Mouse (Mus musculus): ENCODE data around the gene Gm20721. TPM values are rescaled to one million over a fixed set of nuclear protein-coding genes. Genes with fewer than 3 reads are reported as not detected.

Gene Gm20721
- not detected for total RNA-seq (2023)

DNA sequence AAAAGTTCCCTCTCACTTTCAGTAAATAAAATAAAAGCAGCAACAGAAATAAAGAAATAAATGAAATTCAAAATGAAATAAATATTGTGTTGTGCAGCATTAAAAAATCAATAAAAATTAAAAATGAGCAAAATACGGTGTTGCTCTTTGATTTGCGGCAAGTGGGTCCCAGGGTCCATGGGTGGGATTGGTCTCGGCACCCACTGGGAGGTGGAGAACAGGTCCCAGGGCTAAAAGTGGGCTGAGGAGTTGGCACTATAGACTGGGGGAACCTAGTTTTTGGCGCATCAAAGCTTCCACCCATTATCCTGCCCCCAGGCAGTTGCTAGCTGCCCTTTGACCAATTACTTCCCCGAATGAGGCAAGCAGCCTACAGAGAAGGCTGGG is at the start of gene Gm20721:
Gene Gm20721 (minus strand): TSS at position 101 of the 387 bp plus-strand sequence.

DNA sequence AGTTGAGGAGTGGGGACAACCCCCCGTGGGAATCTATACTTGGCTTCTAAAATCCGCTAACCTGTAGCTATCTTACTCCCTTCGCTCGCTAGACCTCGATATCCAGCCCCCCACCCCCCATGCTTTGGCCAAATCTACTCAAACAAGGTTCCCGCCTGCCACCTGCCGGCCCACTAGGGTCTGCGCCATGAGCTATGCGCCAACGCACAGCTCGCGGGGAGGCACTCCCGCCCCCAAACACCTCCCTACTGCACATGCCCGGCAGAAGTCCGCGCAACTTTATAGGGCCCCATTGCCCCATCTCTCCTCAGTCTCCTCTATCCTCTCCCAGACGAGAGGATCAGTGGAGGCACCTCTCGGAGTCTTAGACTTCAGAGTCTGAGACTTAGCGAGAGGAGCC is 62.5 kb downstream of the Gm20721 start, which contains the start of gene Gnas:
Gene Gnas (plus strand): TSS at position 310 of the 400 bp plus-strand sequence.

Other genes starting within 250 kb of the Gm20721 start
- gene Npepl1, start 236.4 kb downstream of the Gm20721 start, total RNA-seq (2023) = 81.6 TPM
- 357 TPM for gene Gnas, start 62.4 kb downstream of the Gm20721 start, total RNA-seq (2023)
- gene Nelfcd, start 69.1 kb upstream of the Gm20721 start, total RNA-seq (2023) = 47.6 TPM
- gene Ctsz, start 92.3 kb upstream of the Gm20721 start, total RNA-seq (2023) = 40.5 TPM
- 2.1 TPM for gene Tubb1, start 104.0 kb upstream of the Gm20721 start, total RNA-seq (2023)
- 205 TPM for gene Atp5e, start 117.4 kb upstream of the Gm20721 start, total RNA-seq (2023)
- gene Prelid3b, start 126.4 kb upstream of the Gm20721 start, total RNA-seq (2023) = 56.8 TPM

Measured in CD4-positive naive resting alpha-beta T cell, adult 57 days (primary cell).